Mouse (Mus musculus) myocyte (in vitro differentiated cells): ENCODE results near the gene Ccdc181.

Experiments
- POLR2A ChIP-seq: IDR thresholded peaks from one replicate; pipeline ENCODE4 v1.6.1; 2011; ENCODE audit warnings: low read depth, mild to moderate bottlenecking, control low read depth, moderate library complexity; ENCODE audit not compliant: insufficient read length
- USF1 ChIP-seq: IDR thresholded peaks from one replicate; pipeline ENCODE4 v1.6.1; 2011; ENCODE audit warnings: low read depth, mild to moderate bottlenecking, control low read depth, moderate library complexity

DNA sequence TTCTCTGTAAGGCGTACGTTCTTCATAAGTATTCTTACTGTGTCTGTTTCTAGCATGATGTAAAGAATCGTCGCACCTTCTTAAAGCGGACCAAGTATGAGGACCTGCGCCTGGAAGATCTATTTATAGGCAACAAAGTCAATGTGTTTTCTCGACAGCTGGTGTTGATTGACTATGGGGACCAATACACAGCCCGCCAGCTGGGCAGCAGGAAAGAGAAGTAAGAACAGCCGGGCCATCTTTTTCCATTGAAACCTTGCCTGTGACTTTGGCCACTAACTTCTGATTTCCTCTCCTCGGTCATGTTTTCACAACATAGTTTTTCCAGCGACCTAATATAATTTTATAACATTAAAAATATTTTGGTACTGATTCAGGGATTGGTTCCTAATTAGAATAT, 57.2 kb downstream of the Ccdc181 start:
- TF ChIP-seq USF1 (no peak), POLR2A (no peak)
